8 mouse cellular contexts compared by ENCODE assay signal in the genomic region with DNA sequence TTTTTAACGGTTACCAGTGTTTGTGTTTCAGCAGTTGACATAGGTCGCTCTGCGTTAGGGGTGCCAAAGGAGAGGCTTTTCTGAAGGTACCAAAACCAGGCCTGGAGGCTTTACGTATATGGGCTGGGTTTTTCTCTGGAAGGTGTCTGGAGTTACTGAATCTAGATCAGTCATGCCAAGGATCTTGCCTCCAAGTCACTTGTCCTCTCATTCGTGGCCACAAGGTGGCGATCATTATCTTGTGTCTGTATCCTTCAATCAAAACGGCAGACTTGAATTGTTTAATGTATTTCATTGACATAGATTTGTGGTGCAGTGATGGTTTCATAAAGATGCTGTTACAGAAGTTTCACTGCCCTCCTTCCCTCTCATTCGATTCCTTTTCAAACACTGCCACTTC. TPM values are rescaled to one million over a fixed set of nuclear protein-coding genes. Genes with fewer than 3 reads are reported as not detected.
DNase-seq lines count a peak whose midpoint lies in the region.

No protein-coding gene starts in this region.

- H3K4me3 ChIP-seq in heart, embryonic 10.5 days, result no peak overlapping the region
- H3K4me3 ChIP-seq in embryonic facial prominence, embryonic 10.5 days, result no peak overlapping the region

- H3K27ac ChIP-seq in heart, embryonic 10.5 days, result no peak overlapping the region
- H3K27ac ChIP-seq in embryonic facial prominence, embryonic 10.5 days (replicated peaks), result no peak overlapping the region

- peaks cover 11% of the 10 kb centered on the region for H3K27me3 ChIP-seq in heart, embryonic 10.5 days (ENCODE audit: insufficient read depth, poor library complexity, severe bottlenecking)
- H3K27me3 ChIP-seq in embryonic facial prominence, embryonic 10.5 days (replicated peaks; ENCODE audit: low read depth, poor library complexity, severe bottlenecking), result no peaks in the 10 kb centered on the region

- DNase-seq in heart, adult 18-20 months, result peak; percentile 60 to 82
- no peak for DNase-seq in heart, embryonic 10.5 days (ENCODE audit: low spot score)
- peak; percentile 67 to 68 for DNase-seq in B cell, adult 2 months
- peak; percentile 78 for DNase-seq in adrenal gland, postnatal 14 days
- DNase-seq in embryonic facial prominence, embryonic 10.5 days (ENCODE audit: low spot score), result peak; percentile 62
- DNase-seq in kidney, postnatal 25 days, result peak; percentile 67 to 84
- DNase-seq in lung, postnatal 10 days, result peak; percentile 81
- DNase-seq in spleen, postnatal 10 days (ENCODE audit: low spot score in 2 of 2), result peak; percentile 31 to 68

- 44% methylated on average over 8 of the region's 8 CpGs for WGBS in heart, embryonic 10.5 days
- WGBS in embryonic facial prominence, embryonic 10.5 days, result 44% methylated on average over 8 of the region's 8 CpGs

- peaks cover 6% of the 10 kb centered on the region; the same call in 1 of the 2 replicates for H3K36me3 ChIP-seq in heart, embryonic 10.5 days
- peaks cover 13% of the 10 kb centered on the region for H3K36me3 ChIP-seq in embryonic facial prominence, embryonic 10.5 days (replicated peaks)

- no peaks in the 10 kb centered on the region for H3K9me3 ChIP-seq in heart, embryonic 10.5 days
- H3K9me3 ChIP-seq in embryonic facial prominence, embryonic 10.5 days, result no peaks in the 10 kb centered on the region

- H3K4me1 ChIP-seq in heart, embryonic 10.5 days, result no peaks in the 10 kb centered on the region
- H3K4me1 ChIP-seq in embryonic facial prominence, embryonic 10.5 days, result no peaks in the 10 kb centered on the region

RNA-seq across cellular contexts. Expression of a gene that starts 29.4 kb away (rescaled TPM):
- 10 to 100 TPM; 25.7 to 26.0 TPM for total RNA-seq in heart, adult 18-20 months (2021)
- polyA plus RNA-seq in heart, embryonic 10.5 days (2016; fragmentation: Nextera tagmentation; extraction: Ambion mirVana), result 9.5 and 11.6 TPM in 2 replicates
- 26.8 and 32.0 TPM in 2 replicates for total RNA-seq in adrenal gland, postnatal 14 days (2021)
- 11.2 and 11.9 TPM in 2 replicates for polyA plus RNA-seq in embryonic facial prominence, embryonic 10.5 days (2016; fragmentation: Nextera tagmentation; extraction: Ambion mirVana)

RNA-seq across cellular contexts. Expression of a gene that starts 57.8 kb away (rescaled TPM):
- total RNA-seq in heart, adult 18-20 months (2021), result 10 to 100 TPM; 29.2 to 32.0 TPM
- polyA plus RNA-seq in heart, embryonic 10.5 days (2016; fragmentation: Nextera tagmentation; extraction: Ambion mirVana), result 8.3 and 10.3 TPM in 2 replicates
- total RNA-seq in adrenal gland, postnatal 14 days (2021), result 31.5 and 33.0 TPM in 2 replicates
- polyA plus RNA-seq in embryonic facial prominence, embryonic 10.5 days (2016; fragmentation: Nextera tagmentation; extraction: Ambion mirVana), result 11.7 and 13.1 TPM in 2 replicates
